Mouse (Mus musculus): ENCODE data around the gene Sdhb.

GRCm38 (mm10) chr4:141024052-141024451 lies 63.0 kb downstream of the Sdhb start:
- TF ChIP-seq CTCF (IDR thresholded peaks at IDR 0.05; ENCODE audit: control insufficient read depth, insufficient read depth, low read length) (no peak), POLR2A (IDR thresholded peaks at IDR 0.05; ENCODE audit: borderline replicate concordance, control insufficient read depth, low read depth, low read length) (no peak)
